Mouse (Mus musculus) left cerebral cortex, adult 11 months (tissue): ENCODE measurements at regions not wholly inside any gene's neighbourhood (a gene's known extent, or its start where the extent isn't known, plus 50 kb on each side); places are given as distances from the start of the nearest gene placed in this dataset.
"Not testable (repeated sequence)": the region's sequence is repeated elsewhere in the genome, so short reads cannot be mapped to it uniquely, and the experiment has no call there.

Source experiments
- DNase-seq: peaks from one replicate; pipeline ENCODE4 v3.0.0; 2022; ENCODE audit warnings: low spot score

GRCm38 (mm10) chr14:54148626-54149025 is 105.3 kb downstream of the Dad1 start:
- DNase-seq, result no peak

GRCm38 (mm10) chr14:54148121-54148520 is 105.8 kb downstream of the Dad1 start:
- no peak for DNase-seq

- DNase-seq, result no peak
Measured at GRCm38 (mm10) chr14:54147546-54147945, 106.4 kb downstream of the Dad1 start.

- no peak for DNase-seq
Measured at GRCm38 (mm10) chr14:54145743-54146741, 107.9 kb downstream of the Dad1 start.

- DNase-seq, result no peak
Measured at GRCm38 (mm10) chr14:54143828-54144227, 110.1 kb downstream of the Dad1 start.

GRCm38 (mm10) chr14:54138288-54138687 is 115.6 kb downstream of the Dad1 start:
- no peak for DNase-seq

GRCm38 (mm10) chr14:54136538-54136937 is 117.4 kb downstream of the Dad1 start:
- DNase-seq, result no peak

GRCm38 (mm10) chr14:54128334-54128733 is 125.6 kb downstream of the Dad1 start:
- no peak for DNase-seq

GRCm38 (mm10) chr14:54125510-54125909 is 128.4 kb downstream of the Dad1 start:
- DNase-seq, result no peak

- no peak for DNase-seq
Measured at GRCm38 (mm10) chr14:54121973-54122372, 131.9 kb downstream of the Dad1 start.

- DNase-seq, result no peak
Measured at GRCm38 (mm10) chr14:54121340-54121739, 132.6 kb downstream of the Dad1 start.

- no peak for DNase-seq
Measured at GRCm38 (mm10) chr14:54120194-54120593, 133.7 kb downstream of the Dad1 start.

- DNase-seq, result not testable (repeated sequence)
Measured at GRCm38 (mm10) chr14:54117607-54118006, 136.3 kb downstream of the Dad1 start.

- no peak for DNase-seq
Measured at GRCm38 (mm10) chr14:54113216-54113615, 140.7 kb downstream of the Dad1 start.

- no peak for DNase-seq
Measured at GRCm38 (mm10) chr14:54110971-54111370, 142.9 kb downstream of the Dad1 start.

- DNase-seq, result no peak
Measured at GRCm38 (mm10) chr14:54109129-54109528, 144.8 kb downstream of the Dad1 start.

GRCm38 (mm10) chr14:54108311-54109074 is 145.4 kb downstream of the Dad1 start:
- DNase-seq, result no peak

- no peak for DNase-seq
Measured at GRCm38 (mm10) chr14:54107204-54107796, 146.6 kb downstream of the Dad1 start.

- no peak for DNase-seq
Measured at GRCm38 (mm10) chr14:54104243-54104642, 149.7 kb downstream of the Dad1 start.

GRCm38 (mm10) chr14:54103541-54103940 is 150.4 kb downstream of the Dad1 start:
- DNase-seq, result no peak

- DNase-seq, result no peak
Measured at GRCm38 (mm10) chr14:54103115-54103514, 150.8 kb downstream of the Dad1 start.

- no peak for DNase-seq
Measured at GRCm38 (mm10) chr14:54101775-54102174, 152.1 kb downstream of the Dad1 start.
